Comparison of ENCODE assay signal across 8 mouse cellular contexts in genomic region chr15:81104585-81105259, GRCm38 (mm10).
A peak's percentile ranks its signal among the peaks of the same experiment; 100 is the strongest.
DNase-seq lines count a peak whose midpoint lies in the region; ATAC-seq and TF ChIP-seq lines count a peak whose summit lies in the region.

No protein-coding gene starts in this region.

- no peak for DNase-seq in layer of hippocampus, adult 2 months (ENCODE audit: low spot score in 2 of 2)
- no peak for DNase-seq in layer of hippocampus, postnatal 14 days (ENCODE audit: low spot score in 2 of 2)
- DNase-seq in T-cell, adult 2 months (ENCODE audit: low spot score) = peak; percentile 84
- peak; percentile 57 to 61 for DNase-seq in lung, postnatal 4 days
- DNase-seq in stomach, postnatal 0 days (ENCODE audit: low spot score) = no peak
- no peak for DNase-seq in cerebellum, adult 9-10 months

- no peak for TF ChIP-seq CTCF in layer of hippocampus, adult 2 months (conservative IDR thresholded peaks at IDR 0.05)
- no peak for TF ChIP-seq CTCF in stomach, postnatal 0 days (IDR thresholded peaks at IDR 0.05; ENCODE audit: low read depth)

- H3K4me1 ChIP-seq in kidney, embryonic 16.5 days (ENCODE audit: insufficient read depth, low read length) = peaks cover 21% of the 10 kb centered on the region
- no peaks in the 10 kb centered on the region; the same call in 1 of the 2 replicates for H3K4me1 ChIP-seq in stomach, postnatal 0 days (replicated peaks; ENCODE audit: control insufficient read depth, insufficient read depth)

- 39% methylated on average over 13 of the region's 13 CpGs for WGBS in kidney, embryonic 16.5 days
- WGBS in stomach, postnatal 0 days = 49% methylated on average over 13 of the region's 13 CpGs

- peak overlapping the region; percentile 92 for H3K27ac ChIP-seq in layer of hippocampus, adult 2 months
- H3K27ac ChIP-seq in kidney, embryonic 16.5 days (ENCODE audit: low read length) = peak overlapping the region; percentile 20; the same call in 1 of the 2 replicates
- no peak overlapping the region for H3K27ac ChIP-seq in stomach, postnatal 0 days (replicated peaks)

- H3K36me3 ChIP-seq in kidney, embryonic 16.5 days (ENCODE audit: insufficient read depth, low read length) = no peaks in the 10 kb centered on the region
- no peaks in the 10 kb centered on the region for H3K36me3 ChIP-seq in stomach, postnatal 0 days (ENCODE audit: control insufficient read depth, insufficient read depth, low read length)

- no peak for TF ChIP-seq EP300 in stomach, postnatal 0 days (optimal IDR thresholded peaks at IDR 0.05)

- no peak overlapping the region for H3K9ac ChIP-seq in kidney, embryonic 16.5 days (replicated peaks; ENCODE audit: low read length)
- H3K9ac ChIP-seq in stomach, postnatal 0 days (ENCODE audit: low read length) = no peak overlapping the region

- no peaks in the 10 kb centered on the region for H3K27me3 ChIP-seq in kidney, embryonic 16.5 days (ENCODE audit: insufficient read depth, low read length)
- H3K27me3 ChIP-seq in stomach, postnatal 0 days (ENCODE audit: control insufficient read depth, insufficient read depth, low read length) = no peaks in the 10 kb centered on the region

- H3K4me2 ChIP-seq in kidney, embryonic 16.5 days (replicated peaks; ENCODE audit: low read depth, low read length) = peak overlapping the region; percentile 41
- peak overlapping the region; percentile 24 for H3K4me2 ChIP-seq in stomach, postnatal 0 days (replicated peaks; ENCODE audit: low read depth)

- no peaks in the 10 kb centered on the region for H3K9me3 ChIP-seq in kidney, embryonic 16.5 days (ENCODE audit: low read length)
- no peaks in the 10 kb centered on the region for H3K9me3 ChIP-seq in stomach, postnatal 0 days (ENCODE audit: control insufficient read depth, low read length)

- peak overlapping the region; percentile 60 for H3K4me3 ChIP-seq in layer of hippocampus, adult 2 months
- peak overlapping the region; percentile 16; the same call in 1 of the 2 replicates for H3K4me3 ChIP-seq in kidney, embryonic 16.5 days (ENCODE audit: low read length)
- peak overlapping the region; percentile 6; the same call in 1 of the 2 replicates for H3K4me3 ChIP-seq in stomach, postnatal 0 days (ENCODE audit: low read depth, low read length)

- peak; percentile 93 for ATAC-seq in granulocyte monocyte progenitor cell, adult 5-6 weeks (replicated peaks; ENCODE audit: poor library complexity, severe bottlenecking)
- ATAC-seq in kidney, embryonic 16.5 days (ENCODE audit: low FRiP score, low TSS enrichment) = peak; percentile 54; the same call in 1 of the 2 replicates
- ATAC-seq in stomach, postnatal 0 days (ENCODE audit: low FRiP score, low TSS enrichment) = no peak

Comparison
In these comparisons a context has a peak if more than half of its experiments do, and no peak if none do; other contexts are left out.
1. DNase-seq: peak in T-cell, adult 2 months (single experiment) and lung, postnatal 4 days (2 of 2); none in layer of hippocampus, adult 2 months (0 of 2), layer of hippocampus, postnatal 14 days (0 of 2), stomach, postnatal 0 days (single experiment) and cerebellum, adult 9-10 months (single experiment).
2. H3K4me3 ChIP-seq: peak in every context shown above with its lines; median percentile 60 in layer of hippocampus, adult 2 months; 16 in kidney, embryonic 16.5 days; 6 in stomach, postnatal 0 days.